Mouse (Mus musculus) T-helper 17 cell (primary cell): ENCODE measurements at regions not wholly inside any gene's neighbourhood (a gene's known extent, or its start where the extent isn't known, plus 50 kb on each side); places are given as distances from the start of the nearest gene placed in this dataset.

ENCODE experiments used
- in situ Hi-C, 2 experiments: fragments of 300-600 bp; cut with MboI, MseI; formaldehyde crosslinking; loops; 1 replicate in 1 of 2; 2 replicates in 1 of 2; pipeline ENCODE4 v1.15.1; 2025; ENCODE audit warnings: high pct_unique_total_duplicates in 2 of 2

DNA sequence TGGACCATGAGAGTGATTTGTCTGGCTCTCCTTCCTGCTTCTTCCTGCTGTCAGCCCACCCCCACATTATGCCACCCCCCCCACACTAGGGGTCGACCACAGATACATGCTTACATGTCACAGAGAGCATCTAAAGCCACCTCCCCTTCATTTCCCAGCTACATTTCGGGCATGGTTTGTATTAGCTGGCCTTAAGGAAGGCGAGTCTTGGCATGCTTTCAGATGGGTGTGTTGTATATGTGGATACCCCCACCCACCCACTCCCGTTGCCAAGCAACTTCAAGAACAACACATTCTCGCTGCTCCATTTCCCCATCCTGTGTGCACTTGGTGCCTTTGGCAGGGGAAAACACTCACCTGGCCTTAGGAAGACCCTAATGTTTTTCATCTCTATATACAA is 612.8 kb upstream of the Clint1 start:
- in situ Hi-C loops = loop anchor here in 1 of 2 experiments (5.0 kb wide), 1 partner anchor 37 kb away; no protein-coding TSS in a partner anchor

DNA sequence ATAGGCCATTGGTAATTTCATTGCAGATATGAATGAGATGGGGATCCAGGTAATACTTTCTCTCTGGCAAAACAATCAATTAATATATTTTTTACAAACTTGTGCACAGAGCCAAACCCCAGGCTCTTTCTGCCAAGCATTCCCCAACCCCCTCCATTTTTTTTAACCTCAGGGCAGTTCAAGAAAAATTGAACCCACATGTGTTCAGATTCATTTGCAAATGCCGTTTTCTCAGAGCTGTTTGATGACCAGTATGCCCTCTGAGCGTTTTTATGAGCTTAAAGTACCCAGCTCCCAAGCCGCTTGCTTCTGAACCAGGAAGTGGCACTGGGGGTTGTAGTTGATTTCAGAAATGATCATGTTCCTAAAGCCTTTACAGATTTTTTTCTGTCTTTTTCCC is 611.4 kb upstream of the Clint1 start:
- in situ Hi-C loops = no loop called here

GRCm38 (mm10) chr11:45241671-45242070 is 610.2 kb upstream of the Clint1 start:
- in situ Hi-C loops = no loop called here

GRCm38 (mm10) chr11:45244796-45245195 is 607.1 kb upstream of the Clint1 start:
- in situ Hi-C loops = no loop called here

- in situ Hi-C loops = no loop called here
These were observed 595.8 kb upstream of the Clint1 start for GRCm38 (mm10) chr11:45256019-45256418.

GRCm38 (mm10) chr11:45262198-45262597 is 589.7 kb upstream of the Clint1 start:
- in situ Hi-C loops = no loop called here

DNA sequence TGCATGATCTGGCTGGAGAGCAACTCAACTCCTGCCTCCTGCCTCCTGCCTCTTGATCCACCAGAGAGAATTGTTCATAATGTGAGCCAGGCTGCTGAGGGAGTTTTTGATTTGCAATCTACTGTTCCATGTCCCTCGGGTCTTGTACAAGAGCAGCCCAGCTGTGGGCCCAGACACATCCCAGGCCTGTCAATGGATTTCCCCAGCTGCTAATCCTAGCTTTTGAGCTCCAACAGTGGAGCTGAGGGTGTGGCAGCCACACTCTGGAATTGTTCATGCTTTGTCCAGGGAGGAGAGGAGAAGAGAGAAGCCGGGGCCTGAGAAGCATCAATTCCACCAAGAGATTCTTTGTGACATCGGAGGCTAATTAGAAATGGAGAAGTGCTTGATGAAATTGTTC is 587.9 kb upstream of the Clint1 start:
- in situ Hi-C loops = no loop called here

DNA sequence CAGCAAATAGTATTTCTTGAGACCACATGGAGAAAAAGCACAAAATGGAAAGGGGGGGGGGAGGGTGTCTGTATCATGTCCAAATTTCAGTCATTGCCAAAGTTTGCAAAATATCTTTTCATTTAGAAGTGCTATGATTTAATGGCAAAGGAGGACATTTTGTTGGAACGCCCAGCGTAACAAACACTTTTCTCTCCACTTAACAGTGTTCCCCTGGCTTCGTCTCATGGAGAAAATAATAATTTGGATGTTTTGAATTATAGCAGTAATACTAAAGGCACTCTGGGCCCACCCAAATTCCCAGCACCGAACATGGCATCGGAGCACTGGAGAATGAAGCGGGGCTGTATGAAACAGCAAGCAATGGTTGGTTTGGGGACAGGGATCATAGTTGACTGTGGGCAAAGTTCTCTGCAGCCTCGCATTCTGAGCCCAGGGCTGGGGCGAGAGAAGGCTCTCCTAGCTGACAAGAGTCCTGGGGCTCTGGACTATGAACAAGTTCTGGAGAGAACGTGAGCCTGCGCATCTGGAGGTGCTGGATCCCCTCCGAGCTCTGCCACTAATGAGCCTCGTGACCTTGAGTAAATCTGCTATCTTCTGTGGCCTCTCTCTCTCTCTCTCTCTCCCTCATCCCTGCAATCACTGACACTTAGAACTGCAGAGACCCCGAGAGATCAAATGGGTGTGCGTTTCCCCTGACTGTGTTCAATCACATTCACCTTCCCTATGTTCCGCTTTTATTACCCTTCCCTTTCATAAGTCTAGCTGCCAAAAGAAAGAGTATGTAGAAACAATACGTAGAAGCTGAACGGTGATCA is 586.5 kb upstream of the Clint1 start:
- in situ Hi-C loops = no loop called here

GRCm38 (mm10) chr11:45265989-45266302 is 585.9 kb upstream of the Clint1 start:
- in situ Hi-C loops = no loop called here

- in situ Hi-C loops = no loop called here
These were observed 582.6 kb upstream of the Clint1 start for GRCm38 (mm10) chr11:45269215-45269614.

DNA sequence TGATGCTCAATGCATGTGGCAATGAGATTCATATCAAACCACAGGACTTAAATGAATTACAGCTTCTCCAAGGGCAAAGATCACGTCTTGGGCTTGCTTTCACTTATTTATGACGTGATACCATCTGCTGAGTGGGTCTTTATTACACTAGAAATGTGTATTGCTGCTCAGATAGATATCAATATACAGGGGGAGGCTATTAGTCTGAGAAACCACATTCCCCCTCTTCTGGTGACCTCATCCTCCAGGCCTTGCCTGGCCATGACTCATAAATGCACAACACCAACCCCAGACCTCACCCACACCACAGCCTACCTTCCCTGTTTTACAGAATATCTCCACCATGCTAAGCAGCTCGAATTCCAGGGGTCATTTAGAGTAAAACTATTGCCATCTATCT is 580.6 kb upstream of the Clint1 start:
- in situ Hi-C loops = no loop called here

DNA sequence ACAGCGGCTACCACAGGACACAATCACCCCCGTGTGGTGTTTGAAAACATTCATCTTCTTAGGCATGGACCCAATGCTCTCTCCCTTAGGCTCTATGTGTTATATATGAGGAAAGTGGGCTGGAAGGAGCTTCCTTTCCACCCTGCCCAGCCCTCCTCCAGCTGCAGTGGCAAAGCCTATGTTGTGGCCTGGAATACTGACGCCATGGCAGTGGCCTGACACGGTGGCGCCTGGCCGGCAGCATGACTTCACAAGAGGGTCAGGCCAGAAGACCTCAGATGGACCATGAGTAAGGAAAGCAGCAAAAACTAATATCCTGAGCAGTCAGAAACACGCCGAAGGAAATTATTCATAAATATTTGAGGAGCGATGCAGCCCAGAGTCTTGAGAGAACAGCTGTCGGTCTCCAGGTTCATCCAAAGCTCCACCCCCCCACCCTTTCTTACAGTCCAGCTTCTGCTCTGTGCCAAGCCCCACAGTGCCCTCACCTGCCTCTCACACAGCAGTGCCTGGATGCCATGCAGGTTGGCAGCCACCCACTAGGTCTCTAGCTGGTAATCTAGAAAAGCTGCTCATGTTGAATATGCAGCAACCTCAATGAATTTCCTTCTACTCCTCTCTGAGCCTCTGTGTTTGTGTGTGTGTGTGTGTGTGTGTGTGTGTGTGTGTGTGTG is 577.3 kb upstream of the Clint1 start:
- in situ Hi-C loops = no loop called here

- in situ Hi-C loops = no loop called here
These were observed 576.7 kb upstream of the Clint1 start for GRCm38 (mm10) chr11:45275170-45275569.

- in situ Hi-C loops = no loop called here
These were observed 555.1 kb upstream of the Clint1 start for GRCm38 (mm10) chr11:45296772-45297171.

DNA sequence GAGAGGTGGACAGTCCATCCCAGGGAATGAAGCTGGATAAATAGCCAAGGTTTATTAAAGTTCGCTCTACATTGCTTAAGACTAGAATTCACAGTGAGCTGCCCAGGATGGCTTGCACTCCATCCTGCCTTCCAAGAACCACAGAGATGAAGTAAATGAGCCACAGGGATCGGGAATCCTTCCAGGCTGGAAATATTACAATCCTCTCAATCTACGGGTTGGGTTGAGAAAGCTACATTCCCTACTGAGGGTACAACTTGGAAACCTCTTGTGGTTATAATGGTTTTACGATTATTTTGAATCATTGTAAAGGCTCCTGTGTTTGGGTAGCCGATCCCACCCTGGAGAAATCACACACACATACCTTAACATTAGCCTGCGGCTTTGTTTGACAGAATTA is 539.9 kb upstream of the Clint1 start:
- in situ Hi-C loops = loop anchor here in 1 of 2 experiments (5.0 kb wide), 1 partner anchor 95 kb away; no protein-coding TSS in a partner anchor

- in situ Hi-C loops = no loop called here
These were observed 528.1 kb upstream of the Clint1 start for GRCm38 (mm10) chr11:45323766-45324165.

DNA sequence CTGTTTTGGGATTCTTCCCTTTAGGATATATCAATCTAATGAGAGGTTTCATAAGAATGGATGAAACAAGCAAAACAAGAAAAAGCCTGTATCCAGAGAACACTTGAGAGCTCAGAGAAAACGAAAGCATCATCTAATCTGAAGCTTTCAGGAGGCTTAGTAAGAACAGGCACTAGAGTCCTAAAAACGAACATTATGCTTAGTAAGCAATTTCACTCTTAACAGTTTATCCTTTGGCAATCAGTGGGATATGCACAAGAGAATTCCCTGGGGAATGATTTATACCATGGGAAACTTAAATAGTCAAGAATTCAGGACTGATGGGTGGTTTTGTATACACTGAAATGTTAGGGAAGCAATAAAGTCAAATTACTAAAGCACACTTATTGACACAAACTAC is 521.5 kb upstream of the Clint1 start:
- in situ Hi-C loops = no loop called here

DNA sequence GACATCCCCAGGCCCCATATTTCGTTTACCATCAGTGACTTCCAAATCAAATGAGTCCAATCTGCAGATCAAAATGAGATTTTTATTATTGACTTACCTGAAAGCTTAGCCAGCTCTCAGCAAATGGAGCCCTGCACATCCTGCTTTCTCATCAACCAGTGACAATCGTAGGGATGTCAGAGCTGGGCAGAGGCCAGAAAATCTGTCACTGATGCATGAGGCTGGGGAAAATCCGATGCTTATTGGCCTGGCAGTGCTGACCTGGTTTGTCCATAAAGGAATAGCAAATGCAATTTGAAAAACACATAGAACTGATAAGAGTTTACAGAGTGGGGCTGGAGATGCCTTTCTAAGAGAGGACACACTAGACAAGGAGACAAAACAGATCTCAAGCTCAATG is 518.1 kb upstream of the Clint1 start:
- in situ Hi-C loops = no loop called here

DNA sequence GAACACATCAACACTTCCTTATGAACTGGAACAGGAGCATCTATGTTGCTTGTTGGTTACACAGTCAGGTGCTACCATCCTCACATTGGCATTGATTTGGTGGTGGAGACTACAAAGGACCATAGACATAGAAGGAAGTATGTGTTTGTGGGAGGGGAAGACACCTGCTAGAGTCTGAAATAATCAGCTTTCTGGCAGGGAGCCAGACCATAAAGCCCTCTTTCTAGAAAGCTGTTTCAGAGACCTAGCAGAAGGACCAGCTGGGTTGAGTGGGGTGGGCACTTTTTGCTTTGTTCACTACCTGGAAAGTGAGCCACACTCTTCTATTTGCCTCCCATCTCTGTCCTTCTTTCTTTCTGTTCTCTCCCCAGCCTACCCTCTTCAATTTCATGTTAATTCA is 502.5 kb upstream of the Clint1 start:
- in situ Hi-C loops = no loop called here

DNA sequence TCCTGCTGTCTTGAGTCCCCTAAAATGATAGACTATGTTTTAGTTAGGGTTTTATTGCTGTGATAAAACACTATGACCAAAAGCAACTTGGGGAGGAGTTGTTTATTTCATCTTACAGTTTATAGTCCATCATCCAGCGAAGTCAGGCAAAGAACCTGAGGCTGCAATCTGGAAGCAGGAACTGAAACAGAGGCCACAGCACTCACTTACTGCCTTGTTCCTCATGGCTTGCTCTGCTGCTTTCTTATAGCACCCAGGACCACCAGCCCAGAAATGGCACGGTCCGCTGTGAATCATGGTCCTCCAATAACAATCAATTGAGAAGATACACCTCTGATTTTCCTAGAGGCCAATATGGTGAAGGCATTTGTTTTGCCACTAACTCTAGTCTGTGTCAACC is 486.5 kb upstream of the Clint1 start:
- in situ Hi-C loops = no loop called here

- in situ Hi-C loops = no loop called here
These were observed 462.4 kb upstream of the Clint1 start for GRCm38 (mm10) chr11:45389243-45390146.

DNA sequence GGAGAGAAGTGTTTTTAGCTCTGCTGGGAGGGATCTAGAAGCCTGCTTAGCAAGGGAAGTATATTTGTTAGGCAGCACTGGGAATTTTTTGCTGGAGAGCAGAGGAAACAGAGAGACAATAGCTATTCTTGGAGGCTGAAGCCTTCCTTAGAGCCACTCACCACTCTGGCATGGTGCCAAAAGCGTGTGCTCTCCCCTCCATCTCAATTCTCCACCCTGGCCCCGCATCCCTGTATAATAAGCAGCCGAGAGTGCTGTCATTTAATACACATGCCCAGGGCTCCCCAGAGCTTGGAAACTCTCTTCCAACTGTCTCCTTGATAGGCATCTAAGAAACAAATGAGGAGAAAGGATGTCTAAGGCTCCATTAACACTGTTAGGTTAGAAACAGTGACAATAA is 455.8 kb upstream of the Clint1 start:
- in situ Hi-C loops = no loop called here
